Mouse (Mus musculus) testis, postnatal 14 days (tissue): ENCODE results near the gene Sema4g.

Source experiments
- DNase-seq: peaks from one replicate; pipeline ENCODE4 v3.0.0; 2021; ENCODE audit warnings: low spot score

Sema4g gene

DNA sequence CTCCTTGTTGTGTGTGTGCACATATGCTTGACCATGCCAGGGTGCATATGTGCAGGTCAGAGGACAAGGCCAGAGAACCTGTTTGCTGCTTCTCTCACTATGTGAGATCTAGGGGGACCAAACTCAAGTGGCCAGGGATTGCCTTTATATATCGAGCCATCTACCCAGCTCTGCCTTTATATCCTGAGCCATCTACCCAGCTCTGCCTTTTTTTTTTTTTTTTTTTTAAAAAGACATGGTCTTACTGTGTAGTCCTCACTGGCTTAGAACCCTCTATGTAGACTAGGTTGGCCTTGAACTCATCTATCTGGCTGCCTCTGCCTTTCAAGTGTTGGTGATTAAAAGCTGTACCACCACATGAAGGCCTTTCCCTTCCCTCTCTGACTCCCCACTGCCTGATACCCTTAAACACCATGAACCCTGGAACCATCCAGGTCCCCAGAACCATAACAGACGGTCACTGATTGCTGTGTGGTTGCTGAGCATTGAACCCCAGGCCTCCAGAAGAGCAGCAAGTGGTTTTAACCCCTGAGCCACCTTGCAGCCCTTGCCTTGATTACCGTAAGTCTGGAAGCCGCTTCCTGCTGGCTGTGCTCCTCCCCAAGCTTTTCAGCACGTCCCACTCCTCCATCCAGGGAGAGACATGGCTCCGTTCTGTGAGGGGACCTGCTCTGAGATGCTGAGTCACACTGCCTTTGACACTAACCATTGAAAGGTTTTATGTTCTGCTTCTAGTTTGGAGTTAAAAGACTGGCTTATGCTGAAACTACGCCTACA lies 15.0 kb downstream of the Sema4g start:
- DNase-seq: no peak

DNA sequence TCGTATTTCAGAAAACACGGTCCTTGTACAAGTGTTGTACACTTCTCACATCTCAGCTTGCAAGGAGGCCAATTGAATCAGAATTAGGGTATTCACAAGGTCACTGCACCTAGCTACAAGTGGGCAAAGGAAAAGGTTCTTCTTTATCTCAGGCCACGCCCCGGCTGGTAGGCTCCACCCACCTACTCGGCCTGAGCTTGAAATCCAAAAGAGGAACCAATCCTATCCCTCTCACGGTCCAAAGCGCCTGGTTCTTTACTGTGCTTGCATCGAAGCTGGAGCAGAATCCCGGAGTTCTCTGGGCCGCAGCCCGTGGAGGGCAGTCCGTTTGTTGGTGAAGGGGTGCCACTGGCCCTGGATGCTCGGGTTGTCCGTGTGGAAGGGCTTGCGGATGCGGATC lies 16.5 kb downstream of the Sema4g start, which contains the start of gene Twnk:
Gene Twnk (plus strand): TSS at position 220 of the 400 bp plus-strand sequence.
- DNase-seq: peak; percentile 57

DNA sequence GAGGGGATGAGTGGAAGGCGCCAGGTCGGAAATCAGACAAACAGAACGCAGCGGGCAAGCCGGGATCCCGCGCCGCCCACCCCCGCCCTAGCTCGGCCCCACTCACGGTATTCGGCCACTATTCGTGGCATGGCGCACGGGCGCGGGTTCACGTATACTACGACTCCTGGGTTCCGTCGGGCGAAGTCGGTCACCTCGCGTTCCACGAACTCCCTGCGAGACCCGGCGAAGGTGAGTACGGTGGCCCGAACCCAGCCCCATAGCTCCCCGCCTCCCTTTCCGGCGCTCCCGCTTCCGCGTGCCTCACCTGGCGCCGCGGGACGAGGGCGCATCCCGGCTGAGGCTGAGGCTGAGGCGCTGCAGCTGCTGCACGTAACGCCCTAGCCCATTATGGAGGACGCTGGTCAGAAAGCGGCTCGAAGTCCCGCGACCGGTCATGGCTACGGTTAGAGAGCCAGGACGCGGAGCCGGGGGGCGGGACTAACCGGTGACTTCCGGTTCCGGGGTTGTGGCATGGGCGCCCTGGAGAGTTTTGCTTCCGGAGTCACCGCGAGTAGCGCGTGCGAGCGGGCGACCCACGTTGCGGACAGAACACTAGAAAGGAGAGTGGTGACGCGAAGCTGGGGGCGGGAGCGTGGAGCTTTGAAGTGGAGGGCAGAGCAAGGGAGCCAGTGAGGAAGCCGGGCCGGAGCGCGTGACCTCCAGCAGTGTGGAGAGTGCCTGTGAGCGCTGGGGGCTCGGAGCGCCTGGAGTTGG lies 17.2 kb downstream of the Sema4g start, which contains the start of gene Mrpl43:
Gene Mrpl43 (minus strand): TSS at position 486 of the 756 bp plus-strand sequence.
- peak; percentile 94 for DNase-seq

DNA sequence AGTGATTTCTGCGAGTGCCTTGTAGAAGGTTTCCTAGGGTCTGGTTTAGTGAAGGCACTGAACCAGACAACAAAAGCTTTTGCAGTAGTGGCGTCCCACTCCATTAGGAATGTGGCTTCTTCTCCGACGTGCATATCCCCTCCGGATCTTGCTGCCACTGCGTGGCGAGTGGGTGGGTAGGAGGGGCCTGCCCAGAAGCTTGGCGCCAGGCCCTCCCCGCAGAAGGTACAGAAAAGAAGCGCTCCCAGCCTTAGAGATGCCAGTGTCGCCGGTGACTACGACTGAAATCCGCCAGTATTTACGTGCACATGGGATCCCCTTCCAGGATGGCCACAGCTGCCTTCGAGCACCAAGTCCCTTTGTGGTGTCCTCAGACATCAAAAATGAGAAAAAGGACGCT lies 18.1 kb downstream of the Sema4g start:
- DNase-seq: no peak

DNA sequence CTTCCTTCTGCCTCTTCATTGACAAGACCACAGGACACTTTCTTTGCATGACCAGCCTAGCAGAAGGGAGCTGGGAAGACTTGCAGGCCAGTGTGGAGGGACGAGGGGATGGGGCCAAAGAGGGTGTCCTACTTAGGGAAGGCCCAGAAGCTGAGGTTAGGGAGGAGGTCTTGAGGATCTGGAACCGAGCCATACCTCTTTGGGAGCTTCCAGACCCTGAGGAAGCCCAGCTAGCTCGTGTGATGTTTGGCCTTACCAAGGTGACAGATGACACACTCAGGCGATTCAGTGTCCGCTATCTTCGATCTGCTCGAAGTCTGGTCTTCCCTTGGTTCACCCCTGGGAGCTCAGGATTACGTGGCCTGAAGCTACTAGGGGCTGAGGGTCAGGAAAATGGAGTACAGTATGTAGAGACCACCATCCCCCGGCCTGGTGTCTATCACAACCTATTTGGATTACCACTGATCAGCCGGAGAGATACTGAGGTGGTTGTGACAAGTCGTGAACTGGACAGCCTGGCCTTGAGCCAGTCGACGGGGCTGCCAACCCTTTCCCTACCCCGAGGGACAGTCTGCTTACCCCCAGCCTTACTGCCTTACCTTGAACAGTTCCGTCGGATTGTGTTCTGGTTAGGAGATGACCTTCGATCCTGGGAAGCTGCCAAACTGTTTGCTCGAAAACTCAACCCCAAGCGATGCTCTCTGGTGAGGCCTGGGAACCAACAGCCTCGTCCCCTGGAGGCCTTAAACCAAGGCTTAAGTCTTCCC lies 18.7 kb downstream of the Sema4g start:
- no peak for DNase-seq

DNA sequence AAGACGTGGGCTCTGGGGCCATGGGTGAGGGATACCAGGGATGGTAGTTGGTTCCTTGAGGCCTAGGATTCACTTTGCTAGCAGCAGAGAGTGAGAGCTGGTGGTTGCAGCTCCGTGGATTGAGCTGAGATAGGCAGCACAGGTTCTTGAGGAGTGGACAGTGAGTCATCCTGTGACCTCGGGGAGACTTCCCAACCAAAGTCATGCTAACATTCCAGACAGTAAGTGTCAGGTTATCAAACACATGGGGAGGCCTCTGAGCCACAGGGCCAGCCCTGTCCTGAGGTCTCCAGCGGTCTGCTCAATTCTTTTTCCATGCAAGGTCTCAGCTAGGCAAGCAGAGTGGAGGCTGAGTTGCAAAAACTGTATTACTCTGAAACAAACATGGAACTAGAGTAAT lies 21.7 kb downstream of the Sema4g start:
- DNase-seq: no peak

DNA sequence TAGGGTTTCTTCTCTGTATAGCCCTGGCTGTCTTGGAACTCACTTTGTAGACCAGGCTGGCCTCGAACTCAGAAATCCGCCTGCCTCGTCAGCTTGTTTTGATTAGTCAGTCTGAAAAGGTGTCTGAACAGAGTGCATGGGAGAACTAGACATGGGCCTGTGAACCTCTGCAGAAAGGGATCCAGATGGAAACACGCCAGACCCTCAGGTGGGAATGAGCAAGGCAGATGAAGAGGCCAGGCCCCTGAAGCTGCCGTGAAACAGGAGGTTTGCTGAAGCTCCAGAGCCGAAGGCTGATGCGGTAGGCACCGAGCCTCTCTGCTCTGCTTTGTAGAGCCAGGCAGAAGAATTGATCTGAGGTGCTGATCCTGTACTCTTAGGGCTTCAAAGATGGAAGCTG lies 23.3 kb downstream of the Sema4g start:
- DNase-seq: no peak

DNA sequence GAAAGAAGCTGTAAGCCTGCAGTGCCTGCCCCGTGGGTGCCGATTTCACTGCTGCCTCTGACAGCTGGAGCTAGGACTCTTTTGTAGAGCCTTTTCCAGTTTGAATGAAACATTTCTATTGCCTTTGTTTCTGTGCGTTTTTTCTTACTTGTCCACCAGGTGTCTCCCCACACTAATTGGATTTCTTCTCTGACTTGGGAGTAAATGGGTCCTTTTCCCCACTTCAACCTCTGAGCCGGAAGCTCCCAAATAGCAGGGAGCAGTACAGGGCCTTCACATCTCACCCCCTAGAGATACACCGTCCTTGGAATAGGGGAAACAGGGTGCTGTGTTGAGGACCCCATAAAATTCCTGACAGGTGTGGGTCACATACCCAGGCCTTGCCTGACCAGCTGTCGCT lies 23.7 kb downstream of the Sema4g start:
- DNase-seq: no peak

DNA sequence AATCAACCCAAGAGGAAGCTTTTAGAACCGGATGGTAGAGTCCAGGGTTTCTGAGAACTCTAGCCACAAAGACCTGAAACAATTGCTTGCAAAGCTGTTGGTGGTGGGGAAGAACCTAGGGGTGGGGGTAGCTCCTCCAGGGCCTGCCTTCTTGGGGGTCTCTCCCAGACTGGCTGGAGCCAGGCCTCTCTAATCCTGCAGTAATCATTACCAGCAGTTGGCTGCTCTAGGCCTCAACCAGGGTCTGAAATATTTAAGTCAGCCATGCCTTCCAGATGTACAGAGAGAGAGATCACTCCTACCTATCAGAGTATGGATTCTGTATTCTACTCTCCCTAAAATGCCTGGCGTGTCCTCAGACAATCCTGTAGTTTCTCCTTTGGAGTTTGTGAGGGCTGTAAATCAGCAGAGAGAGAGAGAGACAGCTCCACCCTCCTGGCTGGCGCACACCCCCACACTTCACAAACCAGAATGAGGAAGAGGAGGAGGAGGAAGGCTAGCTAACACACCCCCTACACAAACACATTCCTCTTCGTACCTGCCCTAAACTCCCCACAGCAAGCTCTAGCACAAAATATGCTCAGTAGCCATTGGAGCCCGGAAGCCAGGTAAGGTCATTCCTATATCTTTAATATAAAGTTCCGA lies 24.8 kb downstream of the Sema4g start:
- DNase-seq: no peak

DNA sequence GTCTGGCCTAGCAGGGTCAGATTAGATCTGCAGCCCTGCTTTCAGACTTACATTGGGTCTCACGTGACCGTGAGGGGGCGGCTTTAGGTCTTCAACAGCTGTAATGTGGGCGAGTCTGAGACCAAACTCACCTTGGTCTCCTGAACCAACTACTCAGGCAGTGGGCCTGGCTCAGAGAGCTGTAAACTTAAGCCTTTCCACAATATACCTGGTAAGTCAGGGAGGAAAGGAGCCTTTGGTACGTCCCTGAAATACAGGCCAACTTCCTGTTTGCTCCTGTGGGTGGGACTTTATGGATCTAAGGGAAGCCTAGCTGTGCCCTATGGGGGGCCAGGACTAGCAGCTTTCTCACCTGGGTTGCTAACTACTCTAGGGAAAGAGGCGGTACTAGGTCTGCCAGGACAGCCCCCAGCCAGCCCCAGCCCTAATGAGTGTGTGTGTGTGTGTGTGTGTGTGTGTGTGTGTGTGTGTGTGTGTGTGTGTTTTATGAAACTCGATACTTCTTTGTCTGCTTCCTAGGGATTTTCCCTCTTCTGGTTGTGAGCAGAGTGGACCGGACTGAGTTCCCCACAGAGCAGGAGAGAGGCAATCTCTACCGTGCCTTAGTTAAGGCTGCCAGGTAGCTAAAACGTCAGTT lies 25.6 kb downstream of the Sema4g start, which contains the start of gene Lzts2:
Gene Lzts2 (plus strand): TSS at position 80 of the 637 bp plus-strand sequence.
- no peak for DNase-seq

DNA sequence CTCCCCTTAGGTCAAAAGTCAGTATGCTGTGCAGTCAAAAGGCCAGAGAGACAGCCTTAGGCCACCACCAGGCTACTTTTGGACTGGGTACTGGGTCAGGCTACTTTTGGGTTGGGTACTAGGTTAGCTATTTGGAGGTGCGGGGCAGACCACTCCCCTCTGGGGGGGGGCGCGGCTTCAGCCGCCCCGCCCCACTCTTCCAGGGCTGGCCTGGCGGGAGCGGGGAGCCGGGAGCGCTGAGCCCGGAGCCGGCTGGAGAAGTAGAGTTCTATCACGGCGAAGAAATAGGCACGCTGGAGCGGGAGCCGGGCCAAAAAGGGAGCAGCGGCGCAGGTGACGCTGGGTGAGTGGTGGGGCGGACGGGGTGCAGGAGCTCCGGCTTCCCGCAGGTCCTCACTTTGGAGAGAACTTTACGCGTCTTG lies 26.1 kb downstream of the Sema4g start:
- no peak for DNase-seq

DNA sequence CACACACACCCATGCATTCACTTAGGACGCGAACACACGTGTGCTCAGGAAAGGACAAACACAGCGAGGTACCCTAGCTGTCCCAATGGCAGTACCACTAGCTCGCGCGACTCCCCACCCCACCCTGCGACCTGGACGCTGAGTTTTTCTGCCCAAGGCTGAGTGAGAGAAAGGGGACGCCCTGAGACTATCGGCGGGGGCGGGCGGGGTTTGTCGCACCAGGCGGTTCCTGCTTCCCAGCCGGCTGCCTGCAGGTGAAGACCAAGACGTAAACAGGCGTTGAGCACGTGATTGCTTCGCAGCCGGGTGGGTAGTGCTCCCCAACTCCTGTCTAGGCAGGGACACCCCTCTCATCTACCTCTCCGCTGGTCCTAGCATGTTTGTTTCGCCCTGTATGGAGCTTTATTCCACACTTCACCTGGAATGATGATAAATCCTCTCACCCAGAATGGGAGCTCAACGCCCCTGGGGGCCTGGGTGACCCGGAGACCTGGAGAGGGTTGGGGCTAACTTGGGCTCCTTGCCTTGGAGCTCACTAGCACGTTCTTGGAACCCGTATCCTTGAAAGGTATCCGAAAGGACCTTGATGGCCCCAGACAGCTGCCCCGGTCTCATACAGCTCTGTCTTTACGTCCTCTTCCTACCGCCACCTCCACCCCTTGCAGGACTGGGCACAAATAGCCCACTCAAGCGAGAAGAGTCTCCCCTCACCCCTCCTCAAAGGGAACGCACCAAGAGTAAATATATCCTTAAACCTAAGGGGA lies 26.8 kb downstream of the Sema4g start:
- DNase-seq: peak; percentile 67

DNA sequence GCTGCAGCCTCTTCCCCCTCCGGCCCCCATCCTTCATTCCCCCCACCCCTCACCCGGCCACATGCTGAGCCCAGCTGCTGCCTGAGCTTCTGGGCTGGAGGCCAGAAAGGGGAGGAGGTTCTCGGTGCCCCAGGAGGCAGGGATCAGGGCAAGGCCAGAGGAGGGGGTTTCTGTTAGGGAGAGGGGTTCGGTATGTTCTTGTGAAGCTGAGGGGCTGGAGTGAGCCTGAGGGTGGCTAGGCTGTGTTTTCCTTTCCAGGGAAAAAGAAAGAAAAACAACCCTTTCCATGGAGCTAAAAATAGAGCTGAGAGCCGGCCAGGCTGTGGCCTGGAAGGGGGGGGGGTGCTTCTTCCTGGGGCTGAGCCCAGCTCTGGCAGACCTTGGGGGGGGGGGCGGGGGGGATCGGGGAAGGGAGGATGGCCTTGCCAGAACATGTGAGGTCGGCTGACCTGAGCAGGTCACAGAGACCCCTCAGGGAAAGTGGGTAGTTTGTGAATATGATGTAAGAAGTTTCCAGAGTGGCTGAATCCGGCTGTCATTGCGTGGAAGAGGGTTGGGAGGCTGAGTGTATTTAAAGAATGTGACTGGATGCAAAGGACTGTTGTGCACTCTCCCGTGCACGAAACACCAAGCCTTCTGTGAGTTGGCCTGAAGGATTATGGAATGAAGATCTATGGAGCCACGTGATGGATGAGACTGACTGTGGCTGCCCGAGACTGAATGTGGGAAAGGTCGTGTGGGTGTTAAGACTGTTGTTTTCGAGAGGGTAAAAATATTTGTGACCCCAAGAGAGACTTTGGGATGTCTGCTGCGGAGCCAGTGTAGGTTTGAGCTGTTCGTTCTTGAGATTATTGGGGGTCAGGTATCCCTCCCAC lies 27.7 kb downstream of the Sema4g start:
- peak; percentile 84 for DNase-seq

DNA sequence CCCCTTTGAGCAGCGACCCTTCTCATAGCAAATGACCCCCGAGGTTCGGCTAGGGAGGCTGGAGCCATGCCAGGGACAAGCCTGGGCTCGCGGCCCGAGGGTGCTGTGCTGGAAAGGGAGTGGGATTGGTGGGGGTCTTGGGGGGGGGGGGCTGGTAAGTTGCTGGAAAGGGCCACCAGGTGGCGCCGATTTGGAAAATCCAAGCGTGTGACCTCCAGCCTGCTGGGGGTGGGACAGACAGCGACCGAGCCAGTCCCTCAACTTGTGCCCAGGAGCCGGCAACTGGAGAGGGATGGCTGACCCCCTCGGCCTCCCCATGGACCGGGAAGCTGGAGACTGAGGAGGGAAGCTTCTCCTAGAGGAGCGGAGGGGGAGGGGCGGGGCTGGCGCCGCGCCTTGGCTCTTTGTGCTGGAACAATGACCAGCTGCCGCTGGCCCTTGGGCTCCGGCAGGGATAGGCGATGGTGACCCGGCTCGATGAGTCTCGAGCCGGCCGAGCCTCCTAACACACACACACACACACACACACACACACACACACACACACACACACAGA lies 28.4 kb downstream of the Sema4g start:
- peak; percentile 83 for DNase-seq

DNA sequence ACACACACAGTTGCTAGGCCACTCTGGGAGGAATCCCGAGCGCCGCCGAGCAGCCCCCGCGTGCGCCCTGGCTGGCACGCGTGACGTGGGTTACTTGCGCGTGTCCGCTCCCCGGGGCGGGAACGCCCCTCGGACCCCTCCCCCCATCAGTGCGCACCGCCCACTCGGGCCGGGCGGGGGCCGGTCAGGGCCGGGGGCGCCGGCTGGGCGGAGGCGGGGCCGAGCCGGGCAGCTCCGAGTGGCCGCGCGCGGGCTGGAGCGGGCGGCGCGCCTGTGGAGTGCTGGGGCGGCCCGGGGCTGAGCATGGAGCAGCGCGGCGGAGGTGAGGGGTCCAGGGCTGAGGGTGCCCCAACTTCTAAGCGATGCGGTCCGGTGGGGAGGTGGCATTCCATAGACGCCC lies 29.0 kb downstream of the Sema4g start:
- DNase-seq: peak; percentile 85

DNA sequence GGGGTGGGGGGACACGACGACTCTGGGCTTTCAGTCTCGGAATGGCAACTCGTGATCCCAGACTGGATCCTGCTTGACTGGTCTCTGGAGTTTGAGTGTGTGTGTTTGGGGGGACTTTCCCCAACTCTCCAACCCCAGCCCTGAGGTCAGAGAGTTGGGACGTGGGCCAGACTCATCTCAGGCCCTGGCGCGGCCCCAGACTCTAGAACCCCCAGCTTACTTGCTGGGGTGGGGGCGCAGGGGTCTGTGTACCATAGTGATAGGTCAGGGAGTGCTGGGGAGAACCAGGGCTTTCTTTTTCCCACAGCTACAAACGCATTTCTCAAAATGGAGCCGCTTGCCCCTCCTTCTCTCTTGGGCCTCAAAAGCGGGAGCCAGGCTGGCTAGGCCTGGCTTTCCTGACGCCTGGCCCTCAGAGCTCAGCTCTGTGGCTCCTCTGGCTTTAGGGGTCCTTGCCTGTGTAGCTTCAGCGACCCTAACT lies 29.5 kb downstream of the Sema4g start:
- DNase-seq: no peak

DNA sequence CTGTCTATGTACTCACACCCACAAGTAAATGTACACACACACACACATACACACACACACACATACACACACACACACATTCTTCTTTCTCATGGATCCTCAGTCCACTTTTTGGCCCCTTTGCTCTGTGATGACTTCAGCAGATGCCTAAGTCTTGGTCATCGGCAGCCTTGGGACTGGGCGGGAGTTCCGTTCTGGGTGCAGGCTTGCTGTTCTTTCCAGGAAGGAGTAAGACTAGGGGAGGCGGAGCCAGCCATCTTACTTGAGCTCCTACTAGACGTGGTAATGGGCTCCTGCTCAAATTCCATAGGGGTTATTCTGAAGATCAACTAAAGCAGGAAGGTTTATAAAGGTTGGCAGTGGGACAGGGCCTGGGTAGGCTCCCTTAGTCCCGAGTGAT lies 31.4 kb downstream of the Sema4g start:
- no peak for DNase-seq

DNA sequence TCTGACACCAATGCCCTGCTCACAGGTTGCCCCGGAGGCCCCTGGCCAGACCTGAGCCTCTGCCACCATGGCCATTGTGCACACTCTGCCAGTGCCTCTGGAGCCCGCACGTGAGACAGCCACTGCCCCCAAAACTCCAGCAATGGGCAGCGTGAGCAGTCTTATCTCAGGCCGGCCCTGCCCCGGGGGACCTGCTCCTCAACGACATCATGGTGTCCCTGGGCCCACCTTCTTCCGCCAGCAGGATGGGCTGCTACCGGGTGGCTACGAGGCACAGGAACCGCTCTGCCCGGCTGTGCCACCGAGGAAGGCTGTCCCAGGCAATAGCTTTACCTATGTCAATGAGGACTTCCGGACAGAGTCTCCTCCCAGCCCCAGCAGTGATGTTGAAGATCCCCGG lies 32.5 kb downstream of the Sema4g start:
- no peak for DNase-seq

DNA sequence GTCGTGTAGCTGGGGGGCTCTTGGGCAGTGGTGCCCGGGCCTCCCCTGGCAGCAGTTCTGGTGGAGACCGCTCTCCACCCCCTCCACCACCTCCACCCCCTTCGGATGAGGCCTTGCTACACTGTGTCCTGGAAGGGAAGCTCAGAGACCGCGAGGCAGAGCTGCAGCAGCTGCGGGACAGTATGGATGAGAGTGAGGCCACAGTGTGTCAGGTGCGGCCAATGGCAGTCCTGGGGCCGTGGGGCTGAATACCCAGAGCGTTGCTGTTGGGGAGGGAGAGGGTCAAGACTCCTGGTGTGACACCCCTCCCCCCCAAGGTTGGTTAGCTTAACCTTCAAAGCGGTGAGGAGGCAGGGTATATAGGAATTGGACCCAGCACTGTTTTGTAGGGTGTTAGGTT lies 35.1 kb downstream of the Sema4g start:
- peak; percentile 67 for DNase-seq
